Mouse (Mus musculus): ENCODE measurements around the gene Map3k14. TPM values are rescaled to one million over a fixed set of nuclear protein-coding genes. Genes with fewer than 3 reads are reported as not detected.

Gene Map3k14
- polyA plus RNA-seq, 2 experiments, result 0.18 to 0.47 TPM

DNA sequence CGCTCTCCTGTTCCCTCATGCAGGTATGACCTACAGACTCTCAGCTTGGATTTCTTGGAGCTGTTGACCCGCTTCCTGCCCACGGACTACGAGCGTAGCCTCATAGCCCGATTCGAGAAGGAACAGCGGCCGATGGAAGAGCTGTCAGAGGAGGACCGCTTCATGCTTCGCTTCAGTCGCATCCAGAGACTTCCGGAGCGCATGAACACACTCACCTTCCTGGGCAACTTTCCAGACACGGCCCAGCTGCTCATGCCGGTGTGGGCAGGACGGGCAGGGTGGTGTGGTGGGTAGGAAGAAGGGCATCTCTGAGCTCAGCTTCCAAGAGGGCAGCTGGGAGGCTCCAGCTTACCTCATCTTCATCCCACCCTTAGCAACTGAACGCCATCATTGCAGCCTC lies 72.0 kb downstream of the Map3k14 start:
- DNase-seq (ENCODE audit: low read depth in 3 of 3, low spot score in 3 of 3) (no peak), ATAC-seq (ENCODE audit: insufficient read depth) (no peak)
- H3K9me3 ChIP-seq (ENCODE audit: control insufficient read depth, low read length), result no peaks in the 10 kb centered on the region
- H3K4me1 ChIP-seq (replicated peaks; ENCODE audit: control insufficient read depth in 2 of 2, insufficient read depth in 2 of 2, low read length in 1 of 2), result no peaks in the 10 kb centered on the region
- H3K36me3 ChIP-seq (replicated peaks; ENCODE audit: control insufficient read depth, insufficient read depth, low read depth), result no peaks in the 10 kb centered on the region
- no peak for TF ChIP-seq EP300 (IDR thresholded peaks at IDR 0.05; ENCODE audit: low read depth)
- no peak for TF ChIP-seq CTCF (IDR thresholded peaks at IDR 0.05; ENCODE audit: low read depth)
- H3K27ac ChIP-seq, result no peak overlapping the region
- no peak overlapping the region for H3K9ac ChIP-seq (replicated peaks)
- H3K27me3 ChIP-seq (ENCODE audit: control insufficient read depth, insufficient read depth, low read length), result peaks cover 11% of the 10 kb centered on the region
- H3K4me3 ChIP-seq (ENCODE audit: insufficient read depth in 1 of 2, low read depth in 2 of 2, low read length in 2 of 2), result no peak overlapping the region
- 80% methylated on average over 18 of the region's 18 CpGs for WGBS (ENCODE audit: insufficient replicate concordance)
- no peak overlapping the region for H3K4me2 ChIP-seq (ENCODE audit: low read depth)

DNA sequence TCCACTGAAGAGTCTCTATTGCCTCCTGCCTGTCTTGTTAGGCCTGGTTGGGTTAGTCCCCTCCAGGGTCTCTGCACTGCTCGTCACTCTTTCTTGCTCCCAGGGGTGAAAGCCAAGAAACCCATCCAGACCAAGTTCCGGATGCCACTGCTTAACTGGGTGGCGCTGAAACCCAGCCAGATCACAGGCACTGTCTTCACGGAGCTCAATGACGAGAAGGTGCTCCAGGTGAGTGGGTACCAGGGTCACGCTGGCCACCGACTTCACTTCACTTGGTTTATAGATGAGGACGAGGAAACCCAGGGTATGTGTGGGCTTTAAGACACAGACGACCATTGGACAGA lies 73.5 kb downstream of the Map3k14 start:
- Histone ChIP-seq H3K4me2 (ENCODE audit: low read depth) (no peak overlapping the region), H3K4me1 (replicated peaks; ENCODE audit: control insufficient read depth in 2 of 2, insufficient read depth in 2 of 2, low read length in 1 of 2) (no peaks in the 10 kb centered on the region), H3K27me3 (ENCODE audit: control insufficient read depth, insufficient read depth, low read length) (peaks cover 5% of the 10 kb centered on the region; the same call in 1 of the 2 replicates), H3K9ac (replicated peaks) (no peak overlapping the region), H3K4me3 (ENCODE audit: insufficient read depth in 1 of 2, low read depth in 2 of 2, low read length in 2 of 2) (no peak overlapping the region), H3K27ac (no peak overlapping the region), H3K9me3 (ENCODE audit: control insufficient read depth, low read length) (no peaks in the 10 kb centered on the region), H3K36me3 (replicated peaks; ENCODE audit: control insufficient read depth, insufficient read depth, low read depth) (no peaks in the 10 kb centered on the region)
- TF ChIP-seq EP300 (IDR thresholded peaks at IDR 0.05; ENCODE audit: low read depth) (no peak), CTCF (IDR thresholded peaks at IDR 0.05; ENCODE audit: low read depth) (no peak)
- DNase-seq (ENCODE audit: low read depth in 3 of 3, low spot score in 3 of 3) (no peak), ATAC-seq (ENCODE audit: insufficient read depth) (no peak)
- 67% methylated on average over 9 of the region's 9 CpGs for WGBS (ENCODE audit: insufficient replicate concordance)

DNA sequence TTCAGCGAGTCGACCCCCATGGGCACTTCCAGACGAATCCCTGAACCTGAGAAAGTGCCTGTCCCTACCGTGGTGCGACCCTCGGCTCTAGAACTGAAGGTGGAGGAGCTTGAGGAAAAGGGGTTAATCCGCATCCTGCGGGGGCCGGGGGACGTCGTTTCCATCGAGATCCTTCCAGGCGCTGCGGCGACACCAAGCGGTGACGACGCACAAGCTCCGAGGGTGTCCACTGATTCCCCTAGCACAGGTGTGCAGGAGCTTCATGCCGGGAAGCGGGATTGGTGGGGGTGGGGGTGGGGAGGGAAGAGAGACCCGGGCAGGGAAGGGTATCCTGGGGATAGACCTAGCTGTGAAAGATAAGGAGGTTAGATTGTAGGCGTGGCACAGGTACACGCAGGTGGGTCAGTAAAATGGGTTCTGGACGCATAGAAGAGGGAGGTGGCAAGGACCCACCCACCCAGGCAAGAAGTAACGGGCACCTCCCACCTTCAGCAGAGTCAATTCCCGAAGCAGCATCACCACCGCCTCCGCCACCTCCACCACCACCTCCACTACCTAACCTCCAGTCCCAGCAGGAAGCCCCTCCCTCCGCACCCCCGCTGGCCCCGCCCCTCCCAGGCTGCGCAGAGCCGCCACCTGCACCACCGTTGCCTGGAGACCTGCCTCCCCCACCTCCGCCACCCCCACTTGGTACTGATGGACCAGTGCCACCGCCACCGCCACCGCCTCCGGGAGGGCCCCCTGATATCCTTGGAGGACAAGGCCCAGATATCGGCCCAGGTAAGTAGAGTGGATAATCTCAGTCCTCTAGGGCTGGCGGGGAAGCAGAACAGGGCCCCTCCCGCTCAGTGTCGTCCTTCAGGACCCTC lies 74.1 kb downstream of the Map3k14 start:
- no peaks in the 10 kb centered on the region for H3K36me3 ChIP-seq (replicated peaks; ENCODE audit: control insufficient read depth, insufficient read depth, low read depth)
- no peaks in the 10 kb centered on the region for H3K9me3 ChIP-seq (ENCODE audit: control insufficient read depth, low read length)
- TF ChIP-seq EP300 (IDR thresholded peaks at IDR 0.05; ENCODE audit: low read depth), result no peak
- TF ChIP-seq CTCF (IDR thresholded peaks at IDR 0.05; ENCODE audit: low read depth), result peak; percentile 16; the same call in 1 of the 2 replicates
- H3K27ac ChIP-seq, result no peak overlapping the region
- H3K4me1 ChIP-seq (replicated peaks; ENCODE audit: control insufficient read depth in 2 of 2, insufficient read depth in 2 of 2, low read length in 1 of 2), result no peaks in the 10 kb centered on the region
- no peak for ATAC-seq (ENCODE audit: insufficient read depth)
- H3K27me3 ChIP-seq (ENCODE audit: control insufficient read depth, insufficient read depth, low read length), result peaks cover 5% of the 10 kb centered on the region; the same call in 1 of the 2 replicates
- WGBS (ENCODE audit: insufficient replicate concordance), result 72% methylated on average over 43 of the region's 44 CpGs
- H3K4me3 ChIP-seq (ENCODE audit: insufficient read depth in 1 of 2, low read depth in 2 of 2, low read length in 2 of 2), result no peak overlapping the region
- no peak overlapping the region for H3K4me2 ChIP-seq (ENCODE audit: low read depth)
- no peak overlapping the region for H3K9ac ChIP-seq (replicated peaks)
- DNase-seq (ENCODE audit: low read depth in 3 of 3, low spot score in 3 of 3), result no peak

DNA sequence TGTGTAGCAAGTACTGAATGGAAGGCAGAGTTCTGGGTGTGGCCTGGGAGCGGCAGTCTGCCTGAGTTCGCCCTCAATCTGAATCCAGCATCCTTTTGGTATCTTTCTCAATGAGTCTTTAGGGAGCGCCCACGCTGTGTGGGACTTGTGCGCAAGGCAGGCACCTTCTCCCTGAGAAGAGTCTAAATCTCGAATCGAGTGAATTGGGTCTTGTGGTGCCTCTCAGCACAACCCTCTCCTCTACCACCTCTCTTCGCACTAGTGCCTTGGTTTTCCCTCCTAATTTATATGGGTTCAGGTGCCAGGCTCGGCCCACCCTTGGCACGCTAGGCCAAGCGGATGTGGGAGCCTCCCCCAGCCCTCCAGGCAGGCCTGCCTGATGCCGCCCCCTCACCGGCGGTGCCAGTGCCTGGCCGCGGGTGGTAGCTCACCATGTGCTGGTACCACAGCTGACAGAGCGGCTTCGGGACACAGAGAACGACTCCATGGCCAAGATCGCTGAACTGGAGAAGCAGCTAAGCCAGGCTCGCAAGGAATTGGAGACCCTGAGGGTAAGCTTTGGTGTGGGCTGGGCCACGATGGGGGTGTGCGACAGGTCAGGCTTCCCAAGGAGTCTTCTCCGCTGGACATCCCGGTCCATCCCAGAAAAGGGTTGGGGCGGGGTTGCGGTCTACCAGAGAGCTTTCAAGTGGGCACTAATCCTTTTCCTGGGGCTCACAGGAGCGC lies 74.9 kb downstream of the Map3k14 start:
- H3K9ac ChIP-seq (replicated peaks), result no peak overlapping the region
- no peak for TF ChIP-seq EP300 (IDR thresholded peaks at IDR 0.05; ENCODE audit: low read depth)
- no peak for TF ChIP-seq CTCF (IDR thresholded peaks at IDR 0.05; ENCODE audit: low read depth)
- H3K9me3 ChIP-seq (ENCODE audit: control insufficient read depth, low read length), result no peaks in the 10 kb centered on the region
- peaks cover 5% of the 10 kb centered on the region; the same call in 1 of the 2 replicates for H3K27me3 ChIP-seq (ENCODE audit: control insufficient read depth, insufficient read depth, low read length)
- no peaks in the 10 kb centered on the region for H3K36me3 ChIP-seq (replicated peaks; ENCODE audit: control insufficient read depth, insufficient read depth, low read depth)
- DNase-seq (ENCODE audit: low read depth in 3 of 3, low spot score in 3 of 3) (no peak), ATAC-seq (ENCODE audit: insufficient read depth) (no peak)
- no peak overlapping the region for H3K4me3 ChIP-seq (ENCODE audit: insufficient read depth in 1 of 2, low read depth in 2 of 2, low read length in 2 of 2)
- no peaks in the 10 kb centered on the region for H3K4me1 ChIP-seq (replicated peaks; ENCODE audit: control insufficient read depth in 2 of 2, insufficient read depth in 2 of 2, low read length in 1 of 2)
- H3K4me2 ChIP-seq (ENCODE audit: low read depth), result no peak overlapping the region
- 74% methylated on average over 28 of the region's 28 CpGs for WGBS (ENCODE audit: insufficient replicate concordance)
- H3K27ac ChIP-seq, result no peak overlapping the region

DNA sequence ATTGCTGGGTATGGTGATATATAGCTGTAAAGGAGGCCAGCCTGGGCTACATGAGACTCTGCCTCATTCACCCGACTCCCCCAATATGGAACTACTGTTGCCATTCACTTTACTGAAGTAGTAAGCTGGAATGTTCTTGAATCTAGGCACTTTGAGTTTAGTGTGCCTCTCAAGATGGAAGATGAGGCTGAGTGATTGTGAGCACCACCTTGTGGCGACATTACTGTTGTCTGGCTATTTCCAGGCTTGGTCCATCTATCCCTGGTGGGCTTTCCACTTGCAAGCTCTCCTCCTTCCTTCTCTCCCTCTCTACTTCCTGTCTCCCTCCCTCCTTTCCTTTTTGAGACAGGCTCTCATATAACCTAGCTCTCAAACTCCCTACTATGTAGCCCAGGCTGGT lies 82.4 kb downstream of the Map3k14 start:
- DNase-seq (ENCODE audit: low read depth in 3 of 3, low spot score in 3 of 3) (no peak), ATAC-seq (ENCODE audit: insufficient read depth) (no peak)
- H3K4me2 ChIP-seq (ENCODE audit: low read depth), result no peak overlapping the region
- H3K4me3 ChIP-seq (ENCODE audit: insufficient read depth in 1 of 2, low read depth in 2 of 2, low read length in 2 of 2), result no peak overlapping the region
- H3K4me1 ChIP-seq (replicated peaks; ENCODE audit: control insufficient read depth in 2 of 2, insufficient read depth in 2 of 2, low read length in 1 of 2), result no peaks in the 10 kb centered on the region
- no peak overlapping the region for H3K9ac ChIP-seq (replicated peaks)
- H3K9me3 ChIP-seq (ENCODE audit: control insufficient read depth, low read length), result no peaks in the 10 kb centered on the region
- 45% methylated on average over 2 of the region's 2 CpGs for WGBS (ENCODE audit: insufficient replicate concordance)
- no peaks in the 10 kb centered on the region for H3K27me3 ChIP-seq (ENCODE audit: control insufficient read depth, insufficient read depth, low read length)
- TF ChIP-seq EP300 (IDR thresholded peaks at IDR 0.05; ENCODE audit: low read depth) (no peak), CTCF (IDR thresholded peaks at IDR 0.05; ENCODE audit: low read depth) (peak; percentile 62)
- H3K36me3 ChIP-seq (replicated peaks; ENCODE audit: control insufficient read depth, insufficient read depth, low read depth), result no peaks in the 10 kb centered on the region
- H3K27ac ChIP-seq, result no peak overlapping the region

Measured in liver, embryonic 14.5 days (tissue).